Mouse (Mus musculus): Measurements from ENCODE around the gene Rps6ka2. TPM values are rescaled to one million over a fixed set of nuclear protein-coding genes. Genes with fewer than 3 reads are reported as not detected.
"Not testable (repeated sequence)": the region's sequence is repeated elsewhere in the genome, so short reads cannot be mapped to it uniquely, and the experiment has no call there.

Rps6ka2 gene
- total RNA-seq, 2 experiments from 2014 or later: 50.1 to 55.8 TPM

DNA sequence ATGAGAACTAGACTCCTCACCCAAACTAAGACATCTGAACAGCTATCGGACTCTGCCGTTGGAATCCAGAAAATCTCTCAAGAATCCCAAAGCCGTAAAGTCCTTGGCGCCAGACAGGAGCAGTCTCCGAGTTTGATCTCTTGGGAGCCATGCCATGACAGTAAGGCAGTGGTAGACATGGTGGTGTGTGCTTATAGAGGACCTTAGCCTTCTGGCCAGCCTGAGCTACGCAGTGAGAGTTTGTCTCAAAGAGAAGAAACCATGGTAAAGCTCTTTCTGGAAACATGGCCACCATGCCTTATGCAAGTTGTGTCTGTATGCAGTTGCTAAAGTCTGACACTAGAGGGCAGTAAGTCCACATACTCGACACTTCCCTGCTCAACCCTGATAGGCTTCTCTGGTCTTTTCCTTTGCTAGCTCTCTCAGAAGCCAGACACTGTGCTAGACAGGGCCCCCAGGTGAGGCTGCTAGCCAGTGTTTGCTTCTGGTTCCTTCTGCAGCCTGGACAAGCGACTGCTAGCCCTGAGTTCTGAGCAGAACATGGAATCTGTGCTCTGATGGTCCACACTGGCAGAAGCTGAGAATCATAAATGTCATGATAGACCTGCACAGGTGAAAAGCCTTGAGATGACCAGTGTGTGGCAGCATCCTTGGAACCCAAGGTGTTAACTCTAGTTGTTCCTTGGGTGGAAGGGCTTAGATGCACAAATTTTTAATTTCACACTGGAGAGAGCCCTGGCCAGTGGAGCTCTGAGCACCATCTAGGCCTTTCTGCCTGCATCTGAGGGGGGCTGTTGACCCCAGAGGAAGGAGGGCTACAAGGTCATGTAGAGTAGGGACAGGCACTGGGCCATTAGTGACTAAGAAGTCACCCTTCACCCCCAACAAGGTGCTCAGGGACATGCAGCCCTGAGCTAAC is 136.6 kb downstream of the Rps6ka2 start:
- DNase-seq; intact Hi-C loops (cut with DNase I; ENCODE audit: low total_unique reads): not testable (repeated sequence)

DNA sequence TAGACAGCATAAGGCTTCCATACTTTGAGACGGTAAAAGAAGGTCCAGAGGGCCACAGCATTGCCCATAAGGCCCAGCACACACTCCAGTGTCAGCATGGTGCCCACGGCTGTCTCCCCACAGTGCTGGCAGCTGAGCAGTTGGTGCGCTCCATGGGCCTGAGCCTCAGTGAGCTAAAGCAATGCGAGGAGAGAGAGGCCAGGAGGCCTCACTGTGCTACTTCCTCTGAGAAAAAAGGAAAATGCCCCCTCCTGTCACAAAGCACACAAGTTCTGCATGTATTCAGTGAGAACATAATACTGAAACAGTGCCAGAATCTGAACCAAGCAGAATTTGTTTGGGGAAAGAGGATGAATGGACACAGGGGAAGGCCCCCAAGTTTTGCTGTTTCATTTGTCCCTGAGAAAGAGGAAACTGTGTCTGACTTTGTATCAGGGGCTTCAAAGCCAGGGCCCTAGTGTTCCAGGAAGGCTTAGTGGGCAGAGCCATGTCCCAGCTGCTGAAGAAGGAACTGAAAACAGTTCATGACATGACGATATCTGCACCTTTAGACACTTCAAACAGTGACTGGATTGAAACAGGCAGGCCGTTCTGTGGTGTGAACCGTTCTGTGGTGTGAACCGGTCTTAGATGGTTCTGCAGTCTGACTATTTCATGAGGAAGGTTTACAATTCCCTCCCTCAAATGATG is 145.9 kb downstream of the Rps6ka2 start:
- DNase-seq; intact Hi-C loops (cut with DNase I; ENCODE audit: low total_unique reads): not testable (repeated sequence)

DNA sequence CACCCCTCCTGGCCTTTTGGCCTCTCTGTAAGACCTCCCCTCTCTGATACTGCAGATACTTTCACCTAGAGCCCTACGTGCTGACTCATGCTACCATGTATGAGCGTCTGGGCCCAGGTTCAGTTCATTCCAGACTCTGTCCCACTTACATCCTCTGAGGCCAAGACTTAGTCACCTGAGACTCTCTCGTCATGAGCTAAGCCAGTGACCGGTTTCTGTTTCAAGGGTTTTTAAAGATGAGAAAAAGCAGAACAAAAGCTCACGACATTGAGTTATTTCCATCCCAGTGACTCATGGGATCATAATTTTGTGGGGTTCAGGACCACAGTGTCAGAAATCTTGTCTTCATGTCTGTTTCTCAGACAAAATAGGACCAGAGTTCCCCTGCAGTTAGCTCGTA is 149.9 kb downstream of the Rps6ka2 start:
- intact Hi-C loops (cut with DNase I; ENCODE audit: low total_unique reads); DNase-seq: not testable (repeated sequence)

DNA sequence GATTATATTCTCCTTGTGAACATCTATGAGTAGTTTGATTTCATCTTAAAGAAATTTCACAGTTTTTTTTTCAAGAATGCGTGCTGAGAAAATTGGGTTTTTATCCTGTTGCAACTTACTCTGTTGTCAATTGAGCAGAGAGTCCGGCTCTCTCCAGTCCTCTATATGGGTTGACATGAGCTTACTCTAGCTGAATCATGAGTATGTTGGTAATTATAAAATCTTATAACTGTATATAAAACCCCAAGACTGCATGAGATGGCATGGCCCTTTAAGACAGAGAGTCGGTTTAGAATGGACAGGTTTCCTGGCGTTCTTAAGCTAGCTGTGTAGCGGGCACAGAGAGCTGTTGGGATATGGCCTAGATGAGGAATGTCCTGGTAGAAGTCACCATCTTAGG is 154.4 kb downstream of the Rps6ka2 start, which contains the start of gene Tcp10a:
Tcp10a (plus strand) TSS at position 301 of the 400 bp plus-strand sequence.
- DNase-seq; intact Hi-C loops (cut with DNase I; ENCODE audit: low total_unique reads): not testable (repeated sequence)

DNA sequence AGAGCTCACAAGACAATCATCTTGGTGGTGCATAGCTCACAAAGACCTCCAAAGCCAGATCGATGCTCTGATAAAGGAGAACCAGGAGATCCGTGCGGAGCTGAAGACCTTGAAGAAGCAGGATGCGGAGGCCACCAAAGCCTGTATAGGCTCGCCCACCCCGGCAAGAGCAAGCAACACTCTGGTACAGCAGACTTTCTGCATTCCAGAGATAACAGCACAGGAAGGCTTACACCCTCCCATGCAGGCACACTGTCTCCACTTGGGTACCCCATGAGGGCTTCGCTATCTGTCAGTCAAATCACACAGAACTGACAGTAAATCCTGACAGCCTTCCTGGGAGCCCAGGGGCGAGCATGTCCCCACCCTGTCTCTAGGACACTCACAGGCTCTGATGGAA is 156.5 kb downstream of the Rps6ka2 start:
- DNase-seq; intact Hi-C loops (cut with DNase I; ENCODE audit: low total_unique reads): not testable (repeated sequence)

DNA sequence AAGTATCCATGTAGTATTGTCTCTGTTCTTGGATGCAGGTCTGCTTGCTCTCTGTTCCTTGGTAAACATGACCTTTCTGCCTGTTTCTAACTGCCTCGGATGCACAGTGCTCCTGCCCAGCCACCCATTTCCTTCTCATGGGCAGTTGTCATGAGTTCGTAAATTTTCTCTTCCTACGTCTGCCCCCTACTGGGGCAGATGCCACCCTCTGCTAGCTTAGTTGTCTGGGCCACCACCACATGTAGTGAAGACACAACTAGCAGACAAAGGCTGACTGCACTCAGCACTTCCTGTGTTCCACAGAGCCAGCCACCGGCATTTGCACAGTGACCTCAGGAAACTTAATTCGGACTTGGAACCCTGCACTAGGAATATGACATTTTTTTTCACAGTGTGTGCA is 162.8 kb downstream of the Rps6ka2 start:
- intact Hi-C loops (cut with DNase I; ENCODE audit: low total_unique reads); DNase-seq: not testable (repeated sequence)

DNA sequence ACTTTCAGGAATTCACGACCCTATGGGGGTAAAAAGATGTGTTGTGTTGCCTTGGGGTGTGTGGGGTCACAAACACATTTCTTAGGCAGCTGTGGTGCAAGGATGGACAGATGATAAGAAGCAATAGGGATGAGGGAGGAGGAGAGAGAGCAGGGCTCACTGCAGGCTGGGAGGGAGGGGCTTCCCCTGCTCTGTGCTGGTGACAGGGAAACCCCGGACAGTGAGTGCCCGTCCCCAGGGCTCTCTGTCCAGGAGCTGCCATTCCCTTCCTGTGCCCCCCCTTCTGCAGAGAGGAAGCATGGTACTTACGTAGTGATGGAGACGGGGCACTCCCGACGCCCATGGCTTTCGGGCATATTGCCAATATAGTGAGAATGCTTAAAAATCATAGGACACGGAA is 167.5 kb downstream of the Rps6ka2 start:
- DNase-seq; intact Hi-C loops (cut with DNase I; ENCODE audit: low total_unique reads): not testable (repeated sequence)

DNA sequence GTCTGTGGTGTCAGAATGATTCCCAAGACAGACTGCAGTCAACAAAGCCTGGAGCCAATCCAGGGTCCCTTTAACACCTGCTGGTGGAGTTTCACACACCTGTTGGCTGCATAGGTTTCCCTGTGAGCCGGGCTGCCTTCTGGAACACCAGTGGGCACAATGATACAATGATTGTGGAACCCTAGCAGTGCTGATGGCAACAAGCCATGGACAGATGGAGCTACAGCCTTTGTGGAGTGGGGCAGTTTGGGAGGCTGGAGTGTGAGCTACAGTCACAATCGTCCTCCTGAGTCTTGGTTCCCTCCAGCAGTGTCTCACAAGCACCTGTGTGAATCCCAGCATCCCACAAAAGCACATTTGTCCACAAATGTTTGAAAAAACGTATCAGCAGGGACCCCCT is 178.8 kb downstream of the Rps6ka2 start:
- intact Hi-C loops (cut with DNase I; ENCODE audit: low total_unique reads): not testable (repeated sequence)

DNA sequence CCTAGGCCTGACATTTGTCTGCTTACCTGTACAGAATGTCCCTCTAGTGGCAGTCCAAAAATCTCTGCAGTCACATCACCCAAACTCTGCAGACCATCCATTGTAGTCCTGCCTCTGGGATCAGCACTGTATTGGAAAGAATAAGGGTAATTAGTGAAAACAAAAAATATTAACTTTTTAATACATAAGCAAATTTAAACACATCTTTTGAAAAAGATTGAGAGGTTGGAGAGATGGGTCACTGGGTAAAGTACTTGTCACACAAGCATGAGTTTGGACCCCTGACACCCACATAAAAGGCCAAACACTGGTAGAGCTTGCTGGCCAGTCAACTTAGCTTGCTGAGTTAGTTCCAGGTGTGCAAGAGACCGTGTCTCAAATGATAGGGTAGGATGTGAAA is 182.7 kb downstream of the Rps6ka2 start, which contains the start of gene Ttll2:
Ttll2 (minus strand) TSS at position 101 of the 400 bp plus-strand sequence.
- DNase-seq; intact Hi-C loops (cut with DNase I; ENCODE audit: low total_unique reads): not testable (repeated sequence)

More for the DNA sequence above, 178.8 kb downstream of the Rps6ka2 start:
- DNase-seq: not testable (repeated sequence)

Other genes starting within 250 kb of the Rps6ka2 start
- 10 to 100 TPM; 19.1 to 20.5 TPM for gene Rsph3b, start 221.4 kb upstream of the Rps6ka2 start, total RNA-seq (2021)
- 1 to 10 TPM; 7.8 to 8.0 TPM for gene Tagap1, start 209.0 kb upstream of the Rps6ka2 start, total RNA-seq (2021)
- gene Rnaset2b, start 199.5 kb upstream of the Rps6ka2 start, total RNA-seq (2021): 100 to 1,000 TPM in 1 of 2 experiments, 10 to 100 TPM in 1; 96.9 to 106 TPM
- not detected for gene Gm49721, start 191.2 kb upstream of the Rps6ka2 start, total RNA-seq (2021)
- not detected for gene Gm1604a, start 144.5 kb upstream of the Rps6ka2 start, total RNA-seq (2021)
- gene Tcp10a, start 154.5 kb downstream of the Rps6ka2 start, total RNA-seq (2021): not detected
- gene Ttll2, start 182.6 kb downstream of the Rps6ka2 start, total RNA-seq (2021): not detected
- not detected for gene Gm49630, start 201.9 kb downstream of the Rps6ka2 start, total RNA-seq (2021)
- under 1 TPM in 1 of 2 experiments, not detected in 1; 0.08 TPM for gene Unc93a2, start 215.3 kb downstream of the Rps6ka2 start, total RNA-seq (2021)

All from gastrocnemius, postnatal 14 days (tissue).